Mouse (Mus musculus) left cerebral cortex, adult 8-10 months (tissue): ENCODE measurements around the gene Gfy. TPM values are rescaled to one million over a fixed set of nuclear protein-coding genes. Genes with fewer than 3 reads are reported as not detected.
A peak's percentile ranks its signal among the peaks of the same experiment; 100 is the strongest.
"Not testable (repeated sequence)": the region's sequence is repeated elsewhere in the genome, so short reads cannot be mapped to it uniquely, and the experiment has no call there.

Experiments used
- DNase-seq, 2 experiments: peaks; one replicate each; pipeline ENCODE4 v3.0.0; 2022; ENCODE audit warnings: low spot score in 2 of 2
- total RNA-seq, 4 experiments: library from RNA; stranded (reverse); gene quantifications; 2 replicates each; pipeline ENCODE4 v1.2.4; 2022

The Gfy gene
- total RNA-seq, 4 experiments from 2014 or later: 0.34 TPM; not detected in 3

- no peak for DNase-seq
Observed at GRCm38 (mm10) chr7:45168656-45169055, 10.7 kb downstream of the Gfy start.

GRCm38 (mm10) chr7:45167761-45168445 is 11.5 kb downstream of the Gfy start:
- DNase-seq: peak in 1 of 2 experiments; percentile 70

- peak in 1 of 2 experiments; percentile 63 for DNase-seq
Observed at GRCm38 (mm10) chr7:45166950-45167401, 12.4 kb downstream of the Gfy start.

GRCm38 (mm10) chr7:45165701-45166100 is 13.7 kb downstream of the Gfy start:
- DNase-seq: no peak

- no peak for DNase-seq
Observed at GRCm38 (mm10) chr7:45164833-45165232, 14.5 kb downstream of the Gfy start.

GRCm38 (mm10) chr7:45163735-45164490 is 15.5 kb downstream of the Gfy start, which contains the start of gene Slc17a7:
Gene Slc17a7 (plus strand): TSS chr7:45163949.
- peak in 1 of 2 experiments; percentile 51 for DNase-seq

- DNase-seq: no peak
Observed at GRCm38 (mm10) chr7:45162996-45163615, 16.3 kb downstream of the Gfy start.

- DNase-seq: no peak
Observed at GRCm38 (mm10) chr7:45162551-45162950, 16.8 kb downstream of the Gfy start.

GRCm38 (mm10) chr7:45161612-45162473 is 17.5 kb downstream of the Gfy start:
- peak; percentile 86 to 95 for DNase-seq

- no peak for DNase-seq
Observed at GRCm38 (mm10) chr7:45160866-45161265, 18.5 kb downstream of the Gfy start.

GRCm38 (mm10) chr7:45160316-45160800 is 19.0 kb downstream of the Gfy start:
- no peak for DNase-seq

- DNase-seq: no peak
Observed at GRCm38 (mm10) chr7:45158991-45159390, 20.4 kb downstream of the Gfy start.

- DNase-seq: peak in 1 of 2 experiments; percentile 75
Observed at GRCm38 (mm10) chr7:45157459-45157858, 21.9 kb downstream of the Gfy start.

GRCm38 (mm10) chr7:45156206-45156605 is 23.2 kb downstream of the Gfy start:
- no peak for DNase-seq

GRCm38 (mm10) chr7:45155590-45155989 is 23.8 kb downstream of the Gfy start:
- no peak for DNase-seq

GRCm38 (mm10) chr7:45154993-45155514 is 24.3 kb downstream of the Gfy start:
- DNase-seq: no peak

GRCm38 (mm10) chr7:45154096-45154992 is 25.0 kb downstream of the Gfy start, which contains the start of the genes Pih1d1 and Aldh16a1:
Gene Pih1d1 (plus strand): TSS chr7:45154303.
Gene Aldh16a1 (minus strand): TSS chr7:45154584.
- DNase-seq: peak; percentile 96

- DNase-seq: no peak
Observed at GRCm38 (mm10) chr7:45153586-45153985, 25.8 kb downstream of the Gfy start.

- not testable (repeated sequence) for DNase-seq
Observed at GRCm38 (mm10) chr7:45153052-45153451, 26.3 kb downstream of the Gfy start.
